Mouse (Mus musculus) CH12F3 (cell line): ENCODE measurements around the gene Gpr155.

ENCODE experiments used
- in situ Hi-C: fragments of 300-500 bp; cut with MboI; formaldehyde crosslinking; loops from 2 replicates; pipeline ENCODE4 v1.14.3; 2020; ENCODE audit warnings: low sequenced_read_pairs

Gpr155 gene

DNA sequence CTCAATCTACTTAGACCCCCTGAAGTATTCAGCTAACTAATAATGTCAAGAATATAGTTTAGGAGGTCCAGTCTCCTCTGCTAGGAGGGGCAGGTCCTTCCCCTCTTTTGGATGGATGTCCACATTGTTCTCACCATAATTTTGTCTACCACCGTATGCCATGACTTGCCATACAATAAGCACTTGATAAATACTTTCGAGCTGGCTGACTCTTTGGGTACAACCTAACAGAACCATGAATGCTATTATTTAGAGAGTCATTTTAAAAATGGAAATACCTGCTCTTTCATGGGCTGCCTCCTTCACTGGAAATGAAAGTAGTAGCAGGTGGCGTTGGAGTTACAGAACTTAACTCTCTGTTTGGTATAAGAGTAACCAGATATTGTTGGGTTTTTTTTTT, 3.6 kb upstream of the Gpr155 start:
- in situ Hi-C loops: no loop called here

DNA sequence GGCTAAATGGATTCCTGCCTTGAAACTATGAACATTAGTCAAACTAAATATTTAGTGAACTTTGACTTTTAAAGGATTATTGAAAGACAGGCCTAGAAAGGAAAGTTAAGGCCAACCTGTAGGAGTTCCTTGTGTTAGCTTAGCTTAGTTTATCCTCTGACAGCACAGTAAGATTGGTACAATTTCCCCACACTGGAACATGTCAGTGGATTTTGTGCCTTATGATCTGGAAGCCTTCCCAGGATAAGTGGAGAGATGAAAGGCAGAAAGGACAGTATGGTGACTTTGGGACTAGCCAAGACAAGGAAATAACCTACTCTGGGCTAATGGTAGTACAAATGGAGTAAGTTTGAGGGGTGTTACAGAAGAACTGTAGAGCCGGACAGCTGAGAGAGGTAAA, 1.4 kb upstream of the Gpr155 start:
- in situ Hi-C loops: no loop called here

DNA sequence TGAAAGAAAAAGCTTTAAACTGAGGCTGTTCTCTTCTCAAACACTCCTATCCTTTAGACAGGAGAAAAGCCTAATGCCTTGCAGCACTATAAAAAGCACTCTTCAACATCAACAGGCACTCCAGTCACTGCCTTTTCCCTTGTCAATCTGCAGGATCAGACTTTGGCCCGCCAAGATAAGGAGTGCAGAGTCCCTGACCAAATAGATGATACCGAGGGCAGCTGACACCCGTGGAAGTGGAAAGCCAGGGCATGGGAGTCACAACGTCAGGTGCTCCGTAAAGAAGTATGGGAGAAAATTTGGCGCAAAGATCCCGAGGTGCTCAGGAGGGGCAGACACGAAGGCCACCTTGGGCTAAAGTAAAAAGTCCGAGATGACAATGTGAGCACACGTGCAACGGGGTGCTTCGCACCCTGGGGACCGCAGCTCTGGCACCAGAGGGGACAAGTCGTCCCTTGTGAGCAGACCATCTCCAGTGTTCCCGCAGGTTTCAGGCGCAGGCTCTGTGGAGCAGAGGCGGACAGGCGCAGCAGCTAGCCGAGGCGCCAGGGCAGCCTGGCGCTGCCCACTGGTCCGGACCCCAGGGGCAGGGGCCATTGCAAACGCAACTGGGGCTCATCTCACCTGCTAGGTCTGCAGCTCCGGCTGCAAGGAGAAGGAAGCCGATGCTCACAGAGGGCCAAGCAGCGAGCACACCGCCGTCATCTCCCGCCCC, 574 bp downstream of the Gpr155 start:
- in situ Hi-C loops: no loop called here

DNA sequence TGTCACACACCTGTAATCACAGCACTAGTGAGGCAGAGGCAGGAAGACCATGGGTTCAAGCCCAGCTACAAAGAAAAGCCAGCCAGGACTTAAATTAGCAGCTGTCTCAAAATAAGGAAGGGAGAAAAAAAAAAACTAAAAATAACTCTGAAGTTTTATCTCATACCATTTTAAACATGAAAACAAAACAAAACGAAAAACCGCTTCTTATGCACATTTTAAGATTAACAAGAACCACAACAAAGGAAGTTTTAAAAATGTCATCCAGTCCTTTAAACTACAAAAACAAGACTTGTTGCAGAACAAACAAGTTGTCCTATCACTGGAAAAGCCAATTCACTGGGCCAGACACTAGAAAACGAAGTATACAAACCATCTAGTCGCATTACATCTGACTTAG, 1.2 kb downstream of the Gpr155 start:
- in situ Hi-C loops: no loop called here

DNA sequence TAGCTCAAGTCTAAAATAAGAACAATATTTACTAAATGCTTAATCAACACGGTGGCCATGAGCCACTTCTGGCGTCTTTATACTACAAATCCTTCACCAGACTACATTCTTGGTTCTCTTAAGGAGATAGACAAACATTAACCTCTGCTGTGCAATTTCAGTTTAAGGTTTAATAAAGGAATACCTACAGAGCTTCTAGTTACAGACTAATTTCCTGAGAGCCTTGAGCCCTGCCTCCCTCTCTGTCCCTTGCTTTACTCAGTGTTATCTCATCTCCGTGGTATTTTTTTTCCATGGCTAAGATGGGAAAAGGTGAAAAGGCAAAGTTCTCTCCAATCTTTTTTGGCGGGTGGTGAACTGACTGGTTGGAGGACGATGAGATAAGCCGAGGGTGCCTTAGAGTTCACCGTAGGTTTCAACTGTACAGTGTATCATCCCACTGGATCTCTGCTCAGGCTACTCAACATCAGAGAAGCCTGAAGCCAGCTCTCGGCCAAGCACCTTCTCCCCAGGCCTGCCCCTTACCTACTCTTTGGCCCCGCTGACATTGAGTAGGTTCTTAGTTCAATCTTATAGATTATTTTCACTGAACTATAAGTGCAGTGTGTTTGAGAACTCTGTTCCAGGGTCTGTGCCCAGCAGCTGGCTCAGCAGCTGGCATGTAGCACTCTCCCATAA, 5.9 kb downstream of the Gpr155 start:
- in situ Hi-C loops: no loop called here

DNA sequence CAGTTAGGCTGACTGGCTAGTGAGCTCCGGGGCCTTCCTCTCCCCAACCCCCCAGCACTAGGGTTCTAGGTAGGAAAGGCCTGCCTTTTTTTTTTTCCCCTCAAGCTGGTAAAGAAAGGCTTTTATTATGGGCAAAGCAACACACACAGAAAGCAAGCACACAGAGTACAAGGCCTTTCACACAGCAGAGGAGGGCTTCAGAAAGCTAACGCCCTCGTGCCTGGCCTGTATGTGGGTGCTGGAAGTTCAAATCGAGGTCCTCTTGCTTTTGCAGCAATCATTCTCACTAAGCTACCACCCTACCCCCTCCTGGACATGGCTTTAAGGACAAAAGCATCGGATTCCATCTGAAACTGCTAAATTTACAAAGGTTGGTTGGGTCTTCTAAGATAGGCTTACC, 6.7 kb downstream of the Gpr155 start:
- in situ Hi-C loops: no loop called here

DNA sequence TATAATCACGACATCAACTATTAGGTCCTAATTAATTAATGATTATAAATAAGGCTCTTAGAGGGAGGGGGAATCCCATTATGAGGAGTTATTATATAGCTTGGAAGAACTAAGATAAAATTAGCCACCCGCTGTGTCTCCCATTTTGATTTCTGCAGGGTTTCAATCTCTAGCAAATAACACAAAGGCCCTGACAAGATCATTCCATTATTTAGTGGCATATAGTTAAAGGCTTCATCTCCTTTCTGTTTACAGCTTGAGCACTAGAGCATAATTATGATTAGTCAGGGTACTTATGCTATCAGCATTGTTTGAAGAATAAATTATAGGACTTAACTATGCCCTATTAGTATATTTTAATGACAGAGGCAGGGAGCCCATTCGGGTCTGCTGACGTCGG, 8.0 kb downstream of the Gpr155 start:
- in situ Hi-C loops: no loop called here

DNA sequence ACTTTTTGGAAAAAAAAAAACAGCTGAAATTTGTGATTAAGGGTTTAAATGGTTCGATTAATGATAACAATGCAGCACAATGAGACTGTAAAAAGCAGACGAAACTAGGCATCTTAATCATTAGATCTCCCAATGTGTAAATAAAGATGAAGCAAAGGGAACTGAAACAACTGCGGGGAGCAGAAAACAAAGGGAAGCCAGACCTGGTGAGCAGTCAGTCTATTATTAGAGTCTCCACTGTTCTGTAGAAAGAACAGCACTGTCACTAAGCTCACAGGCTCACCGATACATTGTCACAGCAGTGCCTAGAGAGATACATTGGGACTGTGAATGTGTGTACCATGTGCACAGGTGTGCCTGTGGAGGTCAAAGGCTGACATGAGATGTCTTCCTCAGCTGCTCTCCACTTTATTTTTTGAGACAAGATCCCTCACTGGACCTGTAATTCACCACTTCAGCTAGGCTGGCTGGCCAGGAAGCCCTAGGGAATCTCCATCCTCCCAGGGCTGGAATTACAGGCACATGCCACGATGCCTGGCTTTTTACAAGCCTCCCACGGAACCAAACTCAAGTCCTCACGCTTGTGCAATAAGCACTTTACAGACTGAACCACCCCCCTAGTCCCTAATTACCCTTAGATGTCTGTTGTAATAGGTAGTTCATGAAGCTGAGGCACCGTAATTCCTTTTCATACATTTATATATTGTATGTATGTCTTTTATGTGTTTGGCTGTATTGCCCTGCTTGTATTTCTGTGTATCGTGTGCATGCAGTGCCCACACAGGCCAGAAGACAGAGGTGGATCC, 14.6 kb downstream of the Gpr155 start:
- in situ Hi-C loops: no loop called here

DNA sequence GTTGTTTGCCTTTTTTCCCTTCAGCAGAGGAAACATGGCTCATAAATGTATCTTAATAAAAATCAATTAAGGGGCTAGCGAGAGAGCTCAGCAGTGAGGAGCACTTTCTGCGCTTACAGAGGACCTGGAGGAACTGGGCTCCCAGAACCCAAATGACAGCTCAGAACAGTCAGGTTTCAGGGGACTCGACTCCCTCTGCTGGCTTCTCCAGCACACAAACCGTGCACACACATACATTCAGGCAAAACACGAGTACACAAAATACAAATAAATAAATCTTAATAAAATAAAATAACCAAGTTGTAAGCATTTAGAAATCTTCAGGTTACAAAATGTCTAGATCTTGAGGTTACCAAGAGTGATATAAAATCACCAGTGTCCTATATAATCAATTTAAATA, 22.9 kb downstream of the Gpr155 start:
- in situ Hi-C loops: no loop called here

DNA sequence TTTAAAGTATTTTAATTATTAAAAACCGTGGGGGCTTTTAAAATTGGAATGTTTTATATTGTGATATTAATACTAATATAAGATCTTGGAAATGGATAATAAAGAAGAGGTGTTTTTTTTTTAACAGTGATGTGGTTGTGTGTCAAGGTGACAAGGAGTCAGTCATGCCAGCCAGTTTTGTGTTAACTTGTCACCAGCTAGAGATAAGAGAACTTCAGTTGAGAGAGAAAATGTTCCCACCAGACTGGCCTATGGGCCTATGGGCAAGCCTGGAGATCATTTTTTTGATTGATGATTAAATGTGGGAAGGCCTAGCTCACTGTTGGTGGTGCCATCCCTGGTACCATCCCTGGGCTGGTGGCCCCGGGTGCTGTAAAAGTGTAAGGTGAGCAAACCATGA, 25.8 kb downstream of the Gpr155 start:
- in situ Hi-C loops: no loop called here

DNA sequence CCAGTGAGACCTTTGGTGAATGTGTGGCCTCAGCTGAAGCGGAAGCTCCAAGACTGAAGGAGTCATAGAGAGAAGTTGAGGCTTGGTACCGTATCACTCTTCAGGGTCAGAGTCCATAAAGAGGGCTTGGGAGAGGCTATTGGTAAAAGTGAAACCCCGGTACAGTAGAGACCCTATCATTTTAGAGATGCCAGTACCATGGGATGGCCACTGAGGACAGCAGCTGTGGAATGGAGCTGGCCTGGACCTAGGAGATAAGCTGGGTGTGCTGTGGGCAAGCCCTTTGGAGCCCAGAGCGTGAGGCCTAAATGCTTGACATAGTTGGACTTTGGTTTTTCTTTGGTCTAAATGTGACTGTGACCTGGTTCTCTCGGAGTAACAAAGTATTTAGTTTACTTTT, 26.4 kb downstream of the Gpr155 start:
- in situ Hi-C loops: no loop called here

DNA sequence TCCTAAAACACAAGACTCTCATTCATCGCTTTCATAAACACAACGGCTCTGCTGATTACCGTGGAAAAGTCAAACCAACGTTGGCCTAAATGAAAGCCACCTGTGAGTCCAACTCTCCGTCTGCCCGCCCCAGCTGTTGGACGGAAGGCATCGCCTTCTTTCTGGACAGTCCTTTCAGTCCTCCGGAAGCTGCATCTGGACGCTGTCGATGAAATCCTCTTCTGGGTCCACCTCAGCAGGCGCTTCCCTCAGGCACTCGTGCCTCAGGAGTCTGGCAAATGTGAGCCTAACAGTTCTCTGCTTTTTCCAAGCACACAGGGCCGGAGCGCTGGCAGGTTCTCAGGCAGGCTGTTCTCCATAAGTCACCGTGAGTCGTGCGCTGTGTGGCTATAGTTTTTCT, 29.4 kb downstream of the Gpr155 start:
- in situ Hi-C loops: no loop called here

DNA sequence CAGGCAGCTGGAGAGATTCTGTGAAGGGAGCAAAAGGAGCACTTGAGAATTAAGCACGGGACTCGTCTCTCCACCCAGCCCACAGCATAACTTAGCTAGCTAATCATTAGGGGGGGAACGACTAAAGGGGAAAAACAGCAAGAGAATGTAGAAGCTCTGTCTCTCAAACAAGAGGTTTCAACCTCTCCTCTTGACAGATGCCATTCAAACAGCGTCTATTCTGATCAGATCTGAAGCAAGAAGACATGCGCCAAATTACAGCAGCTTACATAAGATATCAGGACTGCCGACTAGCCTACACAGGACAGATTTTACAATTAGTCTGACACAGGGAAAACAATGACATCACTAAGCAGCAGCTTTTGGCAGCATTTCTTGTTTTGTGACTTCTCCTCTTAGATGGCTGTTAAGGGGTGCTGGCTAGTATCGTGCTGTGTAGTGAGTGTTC, 34.4 kb downstream of the Gpr155 start:
- in situ Hi-C loops: no loop called here

DNA sequence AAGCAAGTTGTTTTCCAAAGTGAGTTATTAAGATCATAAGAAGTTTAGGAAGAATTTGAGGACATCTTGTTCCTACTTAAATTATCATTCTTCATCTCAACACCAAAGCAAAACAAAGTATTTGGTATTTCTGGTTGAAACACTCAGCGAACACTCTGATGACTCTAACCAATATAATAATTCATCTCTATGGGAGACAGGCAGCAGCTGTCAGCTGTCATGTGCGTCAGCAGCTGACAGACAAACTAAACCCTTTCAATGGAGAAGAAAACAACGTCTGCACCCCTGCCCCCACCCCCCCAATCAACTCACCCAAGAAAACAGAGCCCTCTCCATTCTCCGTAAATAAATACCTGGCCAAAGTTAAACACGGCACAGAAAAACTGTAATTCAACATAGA, 34.9 kb downstream of the Gpr155 start:
- in situ Hi-C loops: no loop called here

DNA sequence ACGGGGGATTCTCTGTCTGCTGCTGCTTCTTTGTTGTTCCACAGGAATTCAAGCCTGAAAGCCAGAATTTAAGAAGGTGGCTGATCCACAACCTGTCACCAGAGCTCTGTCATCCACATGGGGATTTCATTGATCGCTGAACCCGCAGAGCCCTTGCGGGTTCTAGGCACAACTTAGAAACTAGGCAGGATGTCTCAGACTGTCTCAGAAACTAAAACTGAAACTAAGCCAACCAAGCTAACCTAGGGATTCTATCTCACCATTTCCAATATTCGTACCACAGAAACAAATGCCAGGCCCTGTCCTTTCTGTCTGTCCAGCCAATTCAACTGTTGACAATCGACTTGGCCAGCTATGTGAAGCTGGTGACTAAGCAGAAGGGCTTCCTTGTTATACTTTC, 38.2 kb downstream of the Gpr155 start:
- in situ Hi-C loops: no loop called here

DNA sequence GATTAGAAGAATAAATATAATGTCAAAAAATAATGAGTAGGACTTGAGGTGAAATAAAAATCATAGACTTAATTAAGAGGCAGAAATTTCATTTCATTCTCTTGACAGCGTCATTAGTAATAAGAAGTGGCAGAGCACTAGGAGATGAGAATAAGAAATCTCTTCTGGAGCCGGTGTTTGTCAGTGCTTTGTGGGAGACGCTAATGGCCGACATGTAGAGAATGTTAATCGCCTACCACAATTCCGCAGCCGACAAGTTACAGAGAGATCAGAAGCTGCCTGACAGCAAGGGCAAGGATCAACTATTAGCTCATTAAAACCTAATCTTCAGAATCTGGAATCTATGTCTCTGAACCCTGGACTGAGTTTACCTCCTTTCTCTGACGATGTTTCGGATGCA, 38.6 kb downstream of the Gpr155 start:
- in situ Hi-C loops: no loop called here

DNA sequence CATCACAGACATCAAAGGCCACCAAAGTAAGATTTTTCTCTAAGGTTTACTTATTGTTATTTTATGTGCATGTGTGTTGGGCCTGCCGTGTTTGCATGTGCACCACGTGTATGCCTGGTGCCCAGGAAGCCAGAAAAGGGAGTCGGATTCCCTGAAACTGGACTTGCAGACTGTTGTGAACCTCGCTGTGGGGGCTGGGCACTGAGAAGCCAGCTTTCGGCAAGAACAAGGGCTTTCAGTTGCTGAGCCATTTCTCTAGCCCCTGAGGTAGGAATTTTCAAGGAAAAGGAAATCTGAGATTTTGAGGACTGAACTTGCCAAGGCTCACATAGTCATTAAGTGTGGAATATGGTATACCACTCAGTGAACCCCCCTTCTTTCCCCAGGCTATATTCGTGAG, 39.2 kb downstream of the Gpr155 start:
- in situ Hi-C loops: no loop called here

DNA sequence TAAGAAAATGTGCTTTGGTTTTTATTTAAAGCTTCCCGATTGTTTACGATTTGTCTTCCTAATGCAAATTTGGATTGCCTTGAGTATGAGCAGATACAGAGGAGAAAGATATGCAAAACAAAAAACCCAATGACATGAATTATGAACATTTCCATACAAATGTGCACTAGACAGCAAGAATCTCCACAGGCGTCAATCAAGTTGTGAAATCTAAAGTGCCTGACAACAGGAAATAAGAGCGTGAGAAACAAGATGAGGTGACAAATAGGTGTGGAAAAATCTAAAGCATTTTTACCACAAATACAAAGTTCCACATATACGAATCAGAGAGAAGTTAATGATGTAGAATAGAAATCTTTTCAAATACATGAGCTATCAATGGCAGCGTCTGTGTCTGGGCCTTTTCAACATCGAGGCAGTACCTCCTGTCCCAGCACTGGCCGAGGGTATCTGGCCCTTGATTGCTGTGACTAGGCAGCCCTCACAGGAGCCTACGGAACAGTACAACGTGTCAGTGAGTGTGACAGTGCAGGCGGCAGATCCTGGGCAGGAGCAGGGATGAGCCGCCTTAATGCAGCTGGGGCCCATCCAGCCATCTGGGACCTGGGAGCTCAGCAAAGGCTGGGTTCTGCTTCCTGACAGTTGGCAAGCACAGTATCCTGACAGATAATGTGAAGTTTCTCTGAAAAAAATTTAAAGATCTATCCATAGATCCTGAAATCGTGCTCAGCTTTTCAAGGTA, 39.9 kb downstream of the Gpr155 start:
- in situ Hi-C loops: no loop called here

DNA sequence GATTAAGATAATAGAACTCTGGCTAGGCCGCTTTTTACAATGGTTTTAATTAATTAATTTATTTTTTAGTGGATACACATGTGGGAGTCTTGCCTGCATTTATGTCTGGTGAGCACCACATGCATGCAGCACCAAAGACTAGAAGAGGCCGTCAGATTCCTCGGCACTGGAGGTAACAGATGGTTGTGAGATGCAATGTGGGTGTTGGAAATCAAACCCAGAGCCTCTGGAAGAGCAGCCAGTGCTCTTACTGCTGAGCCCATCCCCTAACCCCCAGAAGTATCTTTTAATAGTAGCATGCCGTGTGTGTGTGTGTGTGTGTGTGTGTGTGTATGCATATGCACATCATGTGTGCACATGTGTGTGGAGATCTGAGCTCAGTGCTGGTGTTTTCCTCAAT, 41.2 kb downstream of the Gpr155 start:
- in situ Hi-C loops: no loop called here

DNA sequence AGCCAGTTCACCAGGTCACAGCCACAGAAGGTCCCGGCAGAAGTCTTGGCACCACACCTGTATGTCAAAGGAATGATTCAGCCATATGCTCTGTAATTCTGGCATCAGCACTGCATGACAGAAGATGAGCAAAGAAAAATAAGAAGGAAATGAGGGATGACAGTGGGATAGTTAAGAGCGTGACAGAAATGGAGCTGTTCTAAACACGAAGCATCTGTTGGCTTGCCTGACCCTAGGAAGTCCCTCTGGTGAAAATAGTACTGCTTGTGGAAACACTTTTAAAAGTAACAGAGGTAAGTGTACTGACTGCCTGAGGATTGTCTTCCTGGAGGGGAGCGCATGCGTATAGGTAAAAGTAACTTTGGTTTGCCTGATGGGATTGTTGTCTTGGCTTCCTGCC, 42.7 kb downstream of the Gpr155 start:
- in situ Hi-C loops: no loop called here

DNA sequence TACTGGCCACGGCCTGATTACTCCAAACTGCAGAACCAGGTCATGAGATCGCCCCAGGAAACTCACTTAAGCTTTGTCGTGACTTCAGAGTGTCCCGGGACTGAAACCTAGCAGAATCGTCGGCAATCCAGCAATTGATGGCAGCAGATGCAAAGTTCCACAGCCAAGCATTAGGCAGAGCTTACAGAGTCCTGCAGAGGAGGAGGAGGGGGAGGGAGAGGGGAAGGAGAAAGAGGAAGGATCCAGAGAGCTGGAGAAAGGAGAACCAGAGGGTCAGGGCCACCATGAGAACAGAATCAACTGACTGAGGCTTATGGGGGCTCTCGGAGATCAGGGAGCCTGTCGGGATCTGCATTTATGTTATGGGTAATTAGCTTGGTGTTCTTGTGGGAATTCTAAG, 48.0 kb downstream of the Gpr155 start:
- in situ Hi-C loops: no loop called here
